Mouse (Mus musculus) brain, embryonic 18.5 days (tissue): Measurements from ENCODE around the gene Klf13.

Experiments
- DNase-seq: peaks from one replicate; pipeline ENCODE4 v3.0.0-alpha.2; 2012; ENCODE audit warnings: low read depth, low spot score

Gene Klf13

DNA sequence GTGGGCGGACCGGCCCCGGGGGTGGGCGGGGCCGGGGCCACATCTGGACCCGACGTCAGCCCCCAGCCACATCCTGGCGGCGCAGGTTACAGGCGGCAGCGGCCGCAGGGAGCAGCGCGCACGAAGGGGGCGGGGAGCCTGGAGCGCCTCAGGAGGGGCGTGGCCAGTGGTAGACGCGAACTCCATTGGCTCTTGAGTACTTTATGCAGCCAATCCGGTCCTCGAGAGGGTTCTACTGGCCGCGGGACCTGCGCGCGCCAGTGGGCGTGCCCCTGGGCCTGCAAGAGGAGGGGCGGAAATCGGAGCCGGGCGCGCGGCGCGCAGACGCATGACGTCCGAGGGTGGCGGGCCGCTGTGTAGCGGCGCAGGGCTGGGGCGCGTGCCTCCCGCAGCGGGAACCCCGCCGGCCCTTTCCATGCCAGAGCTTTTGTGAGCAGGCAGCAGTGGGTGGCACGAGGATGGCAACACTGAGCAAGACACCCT is at the start of gene Klf13:
Klf13 (minus strand) TSS at position 2 of the 483 bp plus-strand sequence.
- peak; percentile 98 for DNase-seq

DNA sequence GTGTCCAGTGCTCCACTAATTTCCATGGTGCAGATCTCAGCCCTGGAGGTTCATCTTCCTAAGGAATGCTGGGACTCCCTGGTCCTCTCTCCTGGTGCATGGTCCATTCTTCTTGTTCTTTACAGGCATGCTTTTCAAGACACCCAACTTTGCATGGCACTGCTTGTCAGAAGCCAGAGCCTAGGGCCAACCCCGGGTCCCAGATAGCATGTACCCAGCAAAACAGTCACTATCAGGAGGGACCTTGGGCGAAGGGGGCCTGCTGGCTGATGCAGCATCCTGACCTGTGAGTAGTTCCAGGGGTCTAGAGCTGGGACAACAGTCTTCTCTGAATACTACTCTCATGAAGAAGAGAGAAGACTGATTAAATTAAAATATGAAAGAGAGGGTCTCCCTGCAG is 49.7 kb upstream of the Klf13 start:
- no peak for DNase-seq

DNA sequence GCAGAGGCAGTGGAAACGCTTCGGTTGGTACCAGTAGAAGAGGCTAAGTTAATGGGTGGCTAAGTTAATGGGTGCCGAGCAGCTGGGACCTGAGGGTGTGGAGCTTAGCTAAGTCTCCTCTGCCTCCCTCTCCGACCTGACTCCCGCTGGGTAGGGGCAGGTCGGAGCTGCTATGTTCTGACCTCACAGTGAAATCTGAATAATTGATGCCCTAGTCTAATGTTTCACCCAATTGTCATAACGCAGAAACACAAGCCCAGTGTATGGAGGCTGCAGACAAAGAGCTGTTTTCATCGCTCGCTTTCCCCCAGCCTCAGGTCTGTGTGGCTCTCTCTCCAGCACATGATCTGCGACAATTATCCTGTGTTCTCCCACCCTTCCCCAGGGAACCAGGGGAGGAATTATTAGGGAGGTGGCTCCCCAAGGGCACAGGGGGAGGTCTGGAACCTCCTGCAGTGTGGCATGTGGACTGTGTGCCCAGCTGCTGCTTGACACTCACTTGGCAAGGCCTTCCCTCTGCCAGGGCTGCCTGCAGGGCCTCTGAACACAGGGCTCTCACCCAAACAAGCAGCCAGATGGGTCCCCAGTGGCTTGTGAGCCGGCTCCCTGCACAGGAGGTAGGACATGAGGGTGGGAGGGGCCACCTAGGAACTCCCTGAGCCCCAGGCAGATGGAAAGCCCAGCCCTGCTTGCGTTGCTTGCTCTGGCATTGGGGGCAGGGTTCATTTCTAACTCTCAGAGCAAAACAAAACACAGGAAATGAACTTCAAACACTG is 47.9 kb upstream of the Klf13 start:
- peak; percentile 37 for DNase-seq

DNA sequence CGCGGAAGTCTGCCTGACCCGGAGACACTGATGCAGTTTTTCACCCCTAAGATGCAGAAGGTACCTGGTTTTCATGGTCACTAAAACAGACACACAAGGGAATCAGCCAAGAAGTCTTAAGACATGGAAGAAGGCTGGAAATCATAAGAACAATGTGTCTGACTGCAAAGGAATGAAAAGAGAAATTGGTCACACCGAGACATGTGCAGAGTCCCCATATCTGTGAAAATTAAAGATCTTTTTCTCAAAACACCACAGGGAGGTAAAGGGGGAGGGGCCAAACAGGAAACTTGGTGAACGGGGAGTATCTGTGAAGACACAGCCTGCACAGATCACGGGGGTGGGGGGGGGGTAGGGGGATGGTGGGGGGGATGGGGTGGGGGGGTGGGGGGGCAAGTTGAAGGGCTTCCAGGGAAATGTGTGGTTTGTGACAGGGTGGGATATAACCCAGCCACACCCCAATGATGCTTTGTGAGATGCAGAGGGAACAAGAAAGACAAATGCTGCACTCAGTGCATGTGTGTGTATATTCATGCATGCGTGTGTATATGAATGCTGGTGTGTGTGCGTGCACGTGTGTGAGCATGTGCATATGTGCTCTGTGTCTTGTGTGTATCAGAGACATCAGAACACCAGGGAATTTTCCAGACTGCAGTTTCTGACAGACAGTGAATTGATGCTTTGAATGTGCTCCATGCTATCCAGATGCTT is 47.1 kb upstream of the Klf13 start:
- no peak for DNase-seq

DNA sequence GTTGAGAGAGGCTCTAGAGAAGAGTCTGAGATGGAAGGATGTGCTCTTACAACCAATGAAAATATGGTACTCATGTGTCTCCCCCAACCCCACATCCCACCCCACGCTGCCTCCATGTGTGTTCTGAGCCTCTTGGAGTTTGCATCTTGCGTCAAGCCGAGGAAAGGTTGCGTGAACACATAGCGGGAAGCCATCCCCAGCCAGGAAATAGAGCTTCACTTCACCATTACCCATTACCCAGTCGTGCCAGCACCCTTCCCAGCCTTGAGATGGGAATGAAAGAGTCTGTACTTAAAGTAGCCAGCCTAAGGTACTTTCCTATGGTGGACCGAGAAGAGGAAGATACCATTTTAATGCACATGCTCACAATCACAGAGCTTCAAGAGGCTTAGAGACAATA is 46.6 kb upstream of the Klf13 start:
- DNase-seq = no peak

DNA sequence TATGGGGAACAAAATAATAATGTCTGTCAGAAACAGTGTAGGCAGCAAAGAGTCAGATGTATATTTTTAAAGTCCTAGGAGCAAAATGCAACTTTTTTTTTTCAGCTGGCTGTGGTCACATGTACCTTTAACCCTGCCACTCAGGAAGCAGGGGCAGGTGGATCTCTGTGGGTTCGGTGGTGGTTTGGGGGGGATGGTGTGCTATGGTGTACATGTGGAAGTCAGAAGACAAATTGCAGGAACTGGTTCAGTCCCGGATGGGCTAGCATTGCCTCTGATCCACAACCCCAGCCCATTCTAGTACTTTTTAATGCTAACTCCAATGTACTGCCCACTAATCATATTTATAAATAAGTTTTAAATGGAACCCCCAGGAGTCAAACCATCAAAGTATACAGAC is 45.6 kb upstream of the Klf13 start:
- DNase-seq = no peak

DNA sequence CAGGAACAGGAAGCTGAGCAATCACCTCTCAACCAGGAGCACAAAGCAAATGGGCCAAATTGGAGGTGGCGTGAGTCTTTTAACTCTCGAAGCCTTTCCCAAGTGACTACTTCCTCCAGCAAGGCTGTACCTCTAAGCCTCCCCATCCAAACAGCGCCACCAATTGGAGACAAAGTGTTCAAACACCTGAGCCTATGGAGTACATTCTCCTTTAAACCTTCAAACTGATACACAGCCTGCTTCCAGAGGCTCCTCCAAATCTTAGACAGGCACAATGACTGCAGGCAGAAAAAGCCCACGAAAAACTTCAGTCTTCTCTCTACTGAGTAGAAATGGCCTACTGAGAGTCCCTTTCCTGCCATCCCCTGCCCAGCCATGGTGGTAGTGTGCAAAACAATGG is 38.9 kb upstream of the Klf13 start:
- no peak for DNase-seq

DNA sequence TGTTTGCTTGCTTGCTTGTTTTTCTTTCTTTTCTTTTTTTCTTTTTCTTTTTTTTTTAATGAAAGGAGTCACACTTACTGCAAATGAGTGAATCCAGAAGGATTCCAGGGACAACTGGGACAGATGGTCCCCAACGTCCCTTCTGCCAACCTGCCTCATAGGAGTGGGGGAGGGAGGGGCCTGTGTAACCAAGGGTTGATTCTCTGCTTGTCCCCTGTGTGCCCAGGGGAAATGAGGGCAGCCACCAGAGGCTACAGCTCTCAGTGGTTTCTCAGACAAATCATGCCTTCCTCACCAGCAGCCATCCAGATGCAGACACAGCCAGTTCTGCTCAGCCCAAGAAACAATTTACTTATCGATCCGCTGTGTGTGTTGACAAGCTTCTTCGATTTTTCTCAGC is 32.3 kb upstream of the Klf13 start:
- DNase-seq = no peak

DNA sequence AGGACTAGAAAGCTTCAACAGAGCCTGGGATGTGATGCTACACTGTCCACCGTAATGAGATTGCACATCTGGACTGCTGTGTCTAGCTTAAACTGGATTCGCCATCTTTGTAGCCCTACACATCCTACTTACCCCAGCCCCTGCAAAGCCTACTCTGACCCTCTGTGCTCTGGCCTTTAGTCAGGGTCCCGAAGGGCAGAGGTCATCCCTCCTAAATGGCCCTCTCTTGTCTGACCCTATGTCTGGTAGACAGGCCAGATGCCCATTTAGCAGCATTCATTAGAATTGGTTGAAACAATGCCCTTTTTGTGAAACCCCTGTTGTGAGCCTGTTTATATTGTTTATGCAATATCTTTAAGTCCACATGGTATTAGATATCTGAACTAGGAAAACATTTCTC is 31.2 kb upstream of the Klf13 start:
- no peak for DNase-seq

DNA sequence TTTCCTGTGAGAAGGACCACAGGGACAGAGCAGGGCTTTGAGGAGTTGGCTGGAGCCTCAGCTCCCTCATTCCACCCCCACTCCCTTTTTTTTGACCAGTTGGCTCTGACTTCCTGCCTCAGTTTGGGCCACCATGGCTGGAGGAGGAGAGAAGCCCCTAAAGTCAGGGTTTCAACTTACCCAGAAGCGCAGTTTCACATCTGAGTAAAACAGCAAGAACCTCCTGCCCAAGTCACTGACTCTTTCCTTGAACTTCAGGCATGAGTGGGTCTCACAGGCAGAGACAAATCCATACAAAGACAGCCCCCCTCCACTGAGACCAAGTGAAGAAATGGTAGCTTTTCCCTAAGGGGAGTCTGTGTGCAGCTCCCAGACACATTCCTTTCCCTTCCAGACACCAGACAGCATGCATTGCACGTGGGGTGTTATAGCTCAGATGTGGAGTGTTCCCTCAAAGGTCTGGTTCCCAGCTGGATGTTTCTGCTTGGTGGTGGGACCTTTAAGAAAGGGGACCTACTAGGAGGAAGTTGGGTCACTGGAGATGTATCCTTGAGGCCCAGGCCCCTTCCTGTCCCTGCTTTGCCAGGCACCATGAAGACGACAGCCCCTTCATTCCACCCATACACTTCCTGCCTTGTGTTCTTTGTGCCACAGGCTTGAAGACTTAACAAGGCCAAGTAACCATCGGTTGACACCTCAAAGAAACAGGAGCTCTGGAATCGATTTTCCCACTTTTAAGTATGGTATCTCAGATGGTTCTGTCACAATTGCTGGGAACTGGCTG is 27.1 kb upstream of the Klf13 start:
- DNase-seq = no peak

DNA sequence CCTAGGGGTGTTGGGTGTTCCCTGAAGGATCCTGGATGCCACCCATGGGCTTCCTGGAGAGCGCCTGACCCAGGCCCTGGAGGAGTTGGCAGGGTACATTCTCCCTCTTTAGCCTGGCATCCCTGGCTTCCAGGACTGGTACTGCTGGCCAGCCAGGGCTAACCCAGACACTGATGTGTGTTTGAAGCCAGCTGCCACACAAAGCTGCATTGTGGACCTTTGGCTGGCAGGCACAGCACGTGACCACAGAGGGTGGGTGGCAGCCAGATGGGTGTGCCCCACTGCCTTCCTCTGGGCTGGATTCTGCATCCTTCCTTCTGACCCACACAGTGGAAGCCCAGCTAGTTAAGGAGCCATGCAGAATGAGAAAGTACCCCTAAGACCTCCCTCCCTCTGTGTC is 26.4 kb upstream of the Klf13 start:
- DNase-seq = no peak

DNA sequence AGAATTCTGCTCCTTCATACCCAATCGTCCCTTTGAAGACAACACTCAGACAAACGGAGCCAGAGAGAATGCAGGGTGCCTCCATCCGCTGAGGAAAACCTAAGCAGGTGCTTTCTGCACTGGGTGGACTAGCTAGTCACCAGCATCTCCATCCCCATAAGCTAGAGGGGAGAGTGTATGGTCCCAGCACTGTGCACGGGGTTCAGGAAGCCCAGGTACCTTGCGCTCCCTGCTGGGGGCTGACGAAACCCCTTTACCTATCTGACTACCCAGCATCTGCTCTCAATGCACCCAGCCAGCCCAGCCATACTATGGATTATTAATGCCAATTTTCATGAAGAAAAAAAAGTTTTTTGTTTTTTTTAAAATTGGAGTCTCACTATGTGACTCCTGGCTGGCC is 25.4 kb upstream of the Klf13 start:
- no peak for DNase-seq

DNA sequence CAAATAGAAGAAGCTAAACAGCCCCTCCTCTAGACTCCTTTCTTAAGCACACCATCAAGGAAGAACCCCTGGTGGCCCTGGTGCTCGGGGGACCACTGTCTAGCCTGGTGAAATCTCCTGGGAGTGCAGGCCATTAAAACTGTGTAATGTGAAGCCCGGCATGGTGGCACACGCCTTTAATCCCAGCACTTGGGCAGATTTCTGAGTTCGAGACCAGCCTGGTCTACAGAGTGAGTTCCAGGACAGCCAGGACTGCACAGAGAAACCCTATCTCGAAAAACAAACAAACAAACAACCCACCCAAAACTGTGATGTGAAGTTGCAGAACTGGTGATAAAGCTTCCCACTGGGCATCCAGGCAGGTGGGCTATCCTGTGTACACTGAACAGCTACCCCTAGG is 24.9 kb upstream of the Klf13 start:
- no peak for DNase-seq

DNA sequence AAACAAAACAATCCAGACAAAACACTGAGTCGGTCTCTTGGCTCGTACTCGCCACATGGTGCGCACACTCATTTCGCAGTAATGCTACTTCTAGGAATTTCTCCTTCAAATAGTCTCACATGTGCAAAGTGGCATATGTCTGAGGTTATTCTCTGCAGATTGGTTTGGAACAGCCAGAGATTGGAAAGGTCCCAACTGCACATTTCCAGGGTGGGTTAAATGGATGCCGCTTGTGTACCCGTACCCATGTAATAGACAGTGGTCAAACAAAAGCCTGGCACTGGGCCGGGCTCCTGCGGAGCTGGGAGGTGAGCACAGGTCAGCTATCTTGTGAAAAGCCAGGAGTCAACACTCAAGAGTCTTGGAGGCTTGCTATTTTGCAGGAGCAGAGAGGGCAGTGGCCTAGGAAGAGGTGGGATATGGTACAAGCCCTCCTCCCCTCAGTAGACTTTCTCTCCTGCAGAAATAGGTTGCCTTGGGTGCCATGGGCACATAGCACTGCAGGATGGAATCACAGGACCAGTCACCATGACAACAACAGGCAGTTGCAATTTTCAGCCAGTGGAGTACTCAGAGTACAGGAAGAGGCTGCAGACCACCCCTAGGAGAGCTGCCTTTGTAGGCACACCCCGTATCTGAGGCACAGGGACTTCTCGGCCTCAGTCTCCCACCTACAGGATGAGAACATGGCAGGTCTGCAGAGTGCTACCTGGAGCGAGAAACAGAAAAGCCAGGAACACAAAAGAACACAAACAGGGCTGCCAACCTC is 19.3 kb upstream of the Klf13 start:
- DNase-seq = no peak

DNA sequence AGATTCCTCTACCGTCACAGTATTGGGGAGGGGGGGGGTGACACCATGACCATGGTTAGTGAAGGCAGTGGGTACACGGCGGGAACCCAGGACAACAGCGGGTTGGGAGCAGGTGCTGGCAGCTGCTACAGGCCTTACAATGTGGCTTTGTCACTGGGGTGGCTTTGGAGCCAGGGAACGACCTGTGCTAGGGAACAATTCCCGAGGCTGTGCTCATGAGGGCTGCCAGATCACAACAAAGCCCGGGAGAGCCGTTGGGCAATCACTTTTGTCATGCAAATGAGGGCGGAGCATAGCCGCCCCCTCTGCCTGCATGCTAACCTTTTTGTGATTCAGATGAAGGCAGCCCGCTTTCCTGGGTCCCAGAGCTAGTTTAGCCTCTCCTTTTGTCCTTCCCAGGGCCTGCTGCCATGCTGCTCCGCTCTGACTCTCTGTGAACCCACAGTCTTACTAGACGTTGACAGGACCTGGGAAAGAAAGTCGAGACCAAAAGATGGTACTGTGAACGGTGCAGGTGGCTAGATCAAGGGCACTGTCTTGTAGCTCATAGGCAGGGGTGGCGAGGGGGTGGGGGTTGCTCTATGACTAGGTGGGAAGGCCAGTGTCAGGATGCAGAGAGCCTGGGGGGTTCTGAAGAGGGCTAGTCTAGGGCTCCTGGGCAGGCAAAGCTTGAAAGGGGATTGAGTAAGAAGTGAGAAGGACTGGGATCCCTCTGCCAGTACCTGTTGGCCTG is 18.4 kb upstream of the Klf13 start:
- DNase-seq = no peak

DNA sequence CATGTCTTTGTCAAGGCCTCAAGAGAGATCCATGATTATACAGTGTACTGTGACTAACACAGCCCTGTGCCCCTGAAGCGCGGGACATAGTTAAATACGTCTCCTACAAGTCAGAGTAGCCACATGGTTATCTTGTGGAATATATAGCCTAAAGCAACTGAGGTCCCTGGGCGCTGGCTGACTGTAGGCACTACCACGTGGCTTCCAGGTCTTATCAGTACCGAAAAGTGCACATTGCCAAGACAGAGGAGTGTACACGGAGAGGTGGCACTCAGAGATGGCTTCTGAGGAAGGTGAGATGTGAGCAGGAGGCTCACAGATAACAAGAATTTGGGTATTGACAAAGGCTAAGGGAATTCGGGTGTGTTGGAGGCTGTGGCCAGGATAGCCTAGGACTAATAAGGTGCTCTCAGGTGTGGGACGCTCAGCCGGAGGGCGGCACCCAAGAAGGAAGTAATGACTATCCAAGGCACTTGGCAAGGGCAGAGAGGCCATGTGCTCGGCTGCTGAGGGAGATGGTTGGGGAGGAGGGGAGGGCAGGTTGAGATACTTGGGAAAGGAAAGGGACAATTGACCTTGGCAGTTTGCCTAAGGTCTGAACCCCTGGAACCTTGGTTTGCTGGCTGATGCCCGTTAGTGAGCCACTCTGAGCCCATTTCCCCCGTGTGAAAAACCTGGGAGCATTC is 17.6 kb upstream of the Klf13 start:
- no peak for DNase-seq

DNA sequence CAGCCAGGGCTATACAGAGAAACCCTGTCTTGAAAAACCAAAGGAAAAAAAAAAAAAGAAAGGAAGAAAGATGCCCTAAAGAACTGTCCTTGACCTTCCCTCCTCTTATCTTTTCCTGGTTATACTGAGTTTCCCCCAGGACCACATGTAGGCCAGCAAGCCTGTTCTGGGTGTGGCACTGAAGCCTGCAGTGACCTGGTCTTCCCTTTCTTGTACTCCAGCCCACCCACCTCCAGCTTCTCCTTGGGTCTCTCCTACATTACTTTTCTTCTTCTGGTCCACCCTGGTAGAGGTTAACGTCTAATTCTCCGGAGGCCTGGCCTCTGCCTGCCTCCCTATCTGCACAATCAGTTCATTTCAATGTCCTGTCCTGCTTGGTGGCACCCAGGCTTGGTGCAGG is 16.7 kb upstream of the Klf13 start:
- no peak for DNase-seq

DNA sequence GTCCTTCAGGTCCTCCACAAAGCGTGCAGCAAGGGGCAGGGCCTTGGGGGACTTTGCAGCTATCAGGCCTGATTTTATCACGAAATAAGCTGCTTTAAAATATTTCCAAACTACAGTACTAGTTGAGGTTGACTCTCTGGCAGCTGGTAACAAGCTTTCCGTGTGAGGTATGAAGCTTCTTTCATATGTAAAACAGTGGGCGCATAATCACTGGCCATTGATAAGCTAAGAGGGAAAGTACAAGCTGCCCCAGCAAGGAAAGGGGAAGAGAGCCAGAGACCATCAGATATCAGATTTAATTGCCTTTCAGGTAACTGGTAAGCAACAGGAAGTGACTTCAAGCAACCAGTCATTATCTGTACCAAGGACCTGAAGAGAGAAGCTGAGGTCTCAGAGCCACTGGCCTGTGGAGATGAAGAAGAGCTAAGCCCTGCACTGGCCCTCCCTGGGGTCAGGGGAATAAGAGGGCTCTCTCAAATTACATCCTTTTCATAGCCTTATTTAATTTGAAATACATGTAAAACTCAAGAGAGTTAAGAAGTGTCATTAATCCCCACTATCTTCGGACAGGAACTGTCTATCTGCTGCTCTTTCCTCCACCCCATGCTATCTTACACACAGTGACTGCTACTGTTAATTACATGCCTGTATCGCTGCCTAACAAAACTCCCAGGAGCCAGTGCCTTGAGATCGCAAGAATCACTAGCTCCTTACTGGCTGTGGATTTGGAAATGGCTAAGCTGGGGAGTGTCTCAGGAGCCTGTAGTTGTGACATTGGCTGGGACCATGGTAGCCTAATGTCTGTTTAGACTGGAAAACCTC is 13.6 kb upstream of the Klf13 start:
- DNase-seq = no peak

DNA sequence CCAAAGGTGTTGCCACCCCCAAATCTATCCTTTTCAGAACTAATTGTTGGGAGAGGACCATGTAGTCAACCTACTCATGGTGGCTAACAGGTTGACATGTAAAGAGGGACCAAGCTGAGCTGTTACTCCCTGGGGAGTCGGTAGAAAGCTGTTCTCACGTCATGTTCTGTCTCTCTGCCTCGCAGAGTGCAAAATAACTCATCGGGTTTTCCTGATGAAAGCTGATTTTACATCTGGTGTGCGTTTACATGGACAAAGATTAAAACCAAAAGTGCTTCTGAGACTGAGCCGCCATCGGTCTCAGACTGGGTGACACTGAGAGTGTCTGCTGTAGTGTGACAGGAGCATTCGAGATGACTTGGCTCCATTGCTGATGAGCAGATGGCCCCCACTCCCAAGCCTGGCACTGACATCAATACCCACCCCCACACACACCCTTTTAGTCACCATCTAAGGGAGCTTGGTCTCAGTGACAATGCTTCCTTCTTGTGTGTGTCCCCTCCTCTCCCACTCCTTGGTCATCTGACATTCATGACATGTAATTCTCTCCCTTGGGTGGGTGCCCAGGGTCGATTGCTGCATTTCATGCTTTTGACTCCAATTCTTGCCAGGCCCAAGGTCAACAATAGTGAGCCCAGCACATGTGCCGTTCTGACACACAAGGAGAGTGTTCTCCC is 12.4 kb upstream of the Klf13 start:
- DNase-seq = no peak
